Mouse (Mus musculus) cortical plate, adult 2 months (tissue): Measurements from ENCODE around the gene Camta1. TPM values are rescaled to one million over a fixed set of nuclear protein-coding genes. Genes with fewer than 3 reads are reported as not detected.

Experiments
- H3K27ac ChIP-seq: fragments of 200-500 bp; 2 replicates; pipeline ENCODE4 v1.5.1; 2012; ENCODE audit warnings: low read length, control low read depth, inconsistent platforms; ENCODE audit not compliant: insufficient read depth
- H3K4me1 ChIP-seq: fragments of 200-500 bp; 2 replicates; pipeline ENCODE4 v1.6.1; 2011; ENCODE audit warnings: low read length; ENCODE audit not compliant: control insufficient read depth, insufficient read depth
- H3K4me3 ChIP-seq: fragments of 200-500 bp; 2 replicates; pipeline ENCODE4 v1.5.1; 2011; ENCODE audit warnings: mild to moderate bottlenecking, low read length, control low read depth; ENCODE audit not compliant: insufficient read depth
- CTCF ChIP-seq: fragments of 200-500 bp; IDR thresholded peaks from 2 replicates; pipeline ENCODE4 v1.5.1; 2011; ENCODE audit warnings: mild to moderate bottlenecking, control low read depth, low read length; ENCODE audit not compliant: insufficient read depth; ENCODE audit errors: extremely low read depth
- POLR2A ChIP-seq: fragments of 200-500 bp; IDR thresholded peaks from 2 replicates; pipeline ENCODE4 v1.6.1; 2011; ENCODE audit warnings: mild to moderate bottlenecking, low read length, control low read depth; ENCODE audit not compliant: insufficient read depth; ENCODE audit errors: extremely low read depth
- polyA plus RNA-seq: library from polyadenylated mRNA; depleted of rRNA; stranded (reverse); fragments of >200 nt; gene quantifications from 2 replicates; pipeline ENCODE4 v1.2.3, GENCODE M21; 2012

Gene Camta1
- polyA plus RNA-seq, 1 experiment = 111 TPM

DNA sequence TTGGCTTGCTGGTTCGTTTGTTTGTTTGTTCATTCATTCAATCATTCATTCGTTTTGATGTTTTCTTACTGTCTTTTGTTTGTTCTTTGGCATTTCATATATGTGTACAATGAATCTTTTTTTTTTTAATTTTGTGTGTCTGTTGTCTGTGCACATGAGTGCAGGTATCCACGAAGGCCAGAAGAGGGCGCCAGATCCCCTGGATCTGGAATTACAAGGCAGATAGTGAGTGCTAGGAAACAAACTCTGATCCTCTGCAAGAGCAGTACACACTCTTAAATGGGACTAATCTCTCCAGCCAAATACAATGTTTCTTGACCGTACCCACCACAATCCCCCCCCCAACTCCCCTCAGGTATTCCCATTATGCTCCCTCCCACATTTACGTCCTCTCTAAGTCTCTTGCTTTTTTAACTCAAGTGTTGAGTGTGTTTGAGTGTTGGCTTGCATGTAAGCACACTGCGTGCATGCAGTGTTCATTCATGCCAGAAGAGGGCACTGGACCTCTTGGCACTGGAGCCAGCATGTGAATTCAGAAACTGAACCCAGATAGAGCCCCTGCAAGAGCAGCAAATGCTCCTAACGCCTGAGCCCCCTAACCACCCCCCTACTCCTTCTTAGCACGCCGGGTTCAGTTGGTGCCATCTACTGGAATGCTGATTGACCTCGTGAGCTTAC is 38.2 kb upstream of the Camta1 start:
- TF ChIP-seq POLR2A = no peak
- peak; percentile 28 for TF ChIP-seq CTCF
- Histone ChIP-seq H3K27ac (no peak overlapping the region), H3K4me1 (0 out of 2 replicates have a peak, but pooled peaks cover 2% of the 10 kb centered on the region)

DNA sequence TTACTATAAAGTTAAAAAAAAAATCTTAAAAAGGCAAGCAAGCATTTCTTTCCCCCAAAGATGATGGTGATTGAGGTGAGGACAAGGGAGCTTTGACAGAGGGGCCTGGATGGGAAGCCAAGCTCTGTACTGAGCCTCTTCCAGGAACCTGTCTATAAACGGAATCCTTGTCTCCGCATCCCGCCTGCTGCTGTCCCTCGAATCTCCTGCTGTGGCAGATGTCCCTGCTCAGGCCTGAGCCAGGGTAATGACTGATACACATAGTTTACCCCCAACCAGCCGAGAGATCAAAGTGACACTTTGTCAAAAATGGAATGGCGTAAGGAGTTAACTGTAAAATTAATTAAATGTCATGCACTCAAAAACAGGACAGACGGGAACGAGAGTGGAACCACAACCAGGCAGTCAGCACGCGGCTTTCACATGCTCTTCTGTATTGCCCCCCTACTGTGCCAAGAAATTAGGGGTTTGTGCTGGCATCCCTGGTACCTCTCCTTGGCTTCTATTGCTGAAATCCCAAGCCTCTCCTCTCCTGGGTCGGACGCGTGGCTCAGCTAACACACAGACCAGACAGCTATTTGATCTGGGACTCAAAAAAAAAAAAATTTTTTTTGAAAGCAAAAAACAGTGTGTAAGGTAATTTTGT is 37.0 kb upstream of the Camta1 start:
- H3K4me1 ChIP-seq = no peaks in the 10 kb centered on the region
- H3K27ac ChIP-seq = no peak overlapping the region
- no peak overlapping the region for H3K4me3 ChIP-seq
- TF ChIP-seq POLR2A (no peak), CTCF (no peak)

More for the DNA sequence above, 38.2 kb upstream of the Camta1 start:
- no peak overlapping the region for H3K4me3 ChIP-seq

DNA sequence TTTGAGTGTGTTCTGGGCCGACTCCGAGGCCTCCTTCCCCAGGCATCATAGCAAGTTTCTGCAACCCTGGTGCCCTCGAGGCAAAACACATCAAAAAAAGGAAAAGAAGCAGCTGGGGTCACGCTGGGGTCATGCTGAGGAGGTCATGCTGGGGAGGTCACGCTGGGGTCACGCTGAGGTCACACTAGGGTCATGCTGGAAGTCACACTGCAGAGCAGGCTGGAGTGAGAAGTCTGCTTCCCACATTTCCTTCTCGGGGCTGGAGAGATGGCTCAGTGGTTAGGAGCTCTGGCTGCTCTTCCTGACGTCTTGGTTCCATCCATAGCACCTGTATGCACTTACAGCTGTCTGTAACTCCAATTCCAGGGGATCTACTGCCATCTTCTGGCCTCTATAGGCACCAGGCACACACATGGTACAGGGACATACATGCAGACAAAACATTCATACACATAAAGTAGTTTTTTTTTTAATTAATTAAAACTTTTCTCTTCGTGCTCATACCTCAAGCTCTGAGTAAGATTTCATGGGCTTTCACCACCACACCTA is 35.5 kb upstream of the Camta1 start:
- TF ChIP-seq POLR2A (no peak), CTCF (0 out of 2 replicates have a peak, but pooled peaks have one; percentile 4)
- H3K4me3 ChIP-seq = no peak overlapping the region
- no peak overlapping the region for H3K27ac ChIP-seq
- no peaks in the 10 kb centered on the region for H3K4me1 ChIP-seq

DNA sequence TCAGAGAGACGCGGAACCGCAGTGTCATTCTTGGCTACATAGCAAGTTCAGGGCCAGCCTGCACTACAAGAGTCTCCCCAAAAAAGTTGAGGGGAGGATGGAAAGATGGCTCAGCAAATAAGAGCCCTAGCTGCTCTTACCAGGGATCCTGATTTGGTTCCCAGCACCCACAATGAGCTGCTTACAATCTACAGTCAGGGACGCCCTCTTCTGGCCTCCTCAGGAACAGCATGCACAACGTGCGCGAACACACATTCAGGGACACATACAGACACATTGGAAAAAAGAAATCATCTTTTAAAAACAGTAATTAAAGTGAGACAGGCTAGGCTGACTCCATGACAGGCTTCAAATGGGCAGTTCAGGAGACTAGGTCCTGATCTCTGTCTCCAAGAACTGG is 33.9 kb upstream of the Camta1 start:
- TF ChIP-seq CTCF = no peak
- TF ChIP-seq POLR2A = no peak
- Histone ChIP-seq H3K4me3 (no peak overlapping the region), H3K4me1 (no peaks in the 10 kb centered on the region)

DNA sequence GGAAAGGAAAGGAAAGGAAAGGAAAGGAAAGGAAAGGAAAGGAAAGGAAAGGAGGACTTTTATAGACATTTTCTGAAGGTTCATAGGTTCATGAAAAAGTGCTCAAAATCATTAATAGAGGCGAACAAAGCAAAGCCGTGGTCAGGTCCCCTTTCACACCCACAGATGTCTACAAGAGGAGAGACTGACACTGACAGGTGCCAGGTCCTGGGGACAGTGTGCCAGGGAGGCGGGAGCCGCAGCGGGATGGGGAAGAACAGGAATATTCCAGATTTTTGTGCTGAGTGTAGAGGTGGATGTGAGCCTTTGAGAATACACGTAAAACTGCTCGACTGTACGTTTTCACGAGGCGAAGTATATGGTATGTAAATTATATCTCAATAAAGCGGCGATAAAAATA is 33.2 kb upstream of the Camta1 start:
- no peak overlapping the region for H3K27ac ChIP-seq
- H3K4me3 ChIP-seq = no peak overlapping the region
- no peak for TF ChIP-seq POLR2A
- TF ChIP-seq CTCF = no peak
- no peaks in the 10 kb centered on the region for H3K4me1 ChIP-seq

More for the DNA sequence above, 33.9 kb upstream of the Camta1 start:
- no peak overlapping the region for H3K27ac ChIP-seq

DNA sequence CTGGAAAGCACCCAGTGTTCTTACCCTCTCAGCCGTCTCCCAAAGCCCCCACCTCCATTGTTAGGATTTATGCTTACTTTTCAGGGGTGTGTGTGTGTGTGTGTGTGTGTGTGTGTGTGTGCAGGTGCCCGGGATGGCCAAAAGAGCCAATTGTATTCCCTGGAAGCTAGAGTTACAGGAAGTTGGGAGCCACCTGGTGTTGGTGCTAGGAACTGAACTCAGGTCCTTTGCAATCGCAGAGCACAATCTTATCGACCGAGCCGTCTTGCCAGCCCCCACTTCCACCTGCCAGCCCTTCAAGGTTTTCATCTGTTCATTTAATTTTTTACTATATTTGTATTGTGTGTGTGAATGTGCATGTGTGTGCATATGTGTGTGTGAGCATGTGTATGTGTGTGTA is 31.6 kb upstream of the Camta1 start:
- no peaks in the 10 kb centered on the region for H3K4me1 ChIP-seq
- no peak overlapping the region for H3K4me3 ChIP-seq
- H3K27ac ChIP-seq = no peak overlapping the region
- TF ChIP-seq CTCF (0 out of 2 replicates have a peak, but pooled peaks have one; percentile 20), POLR2A (no peak)

DNA sequence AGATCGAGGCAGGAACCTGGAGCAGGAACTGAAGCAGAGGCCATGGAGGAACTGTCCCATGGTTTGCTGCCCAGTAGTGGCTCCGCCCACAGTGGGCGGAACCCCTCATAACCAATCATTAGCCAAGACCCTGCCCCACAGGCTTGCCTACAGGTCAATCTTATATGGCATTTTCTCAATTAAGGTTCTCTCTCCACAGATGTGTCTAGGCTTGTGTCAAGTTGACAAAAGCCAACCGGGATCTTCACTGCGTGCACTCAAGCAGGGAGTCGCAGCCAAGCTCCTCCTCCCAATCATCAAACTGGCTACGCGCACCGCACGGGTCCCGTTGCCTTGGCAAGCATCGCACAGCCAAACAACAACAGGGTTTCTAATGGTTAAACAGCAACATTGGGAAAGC is 19.9 kb upstream of the Camta1 start:
- H3K4me3 ChIP-seq = no peak overlapping the region
- no peak overlapping the region for H3K27ac ChIP-seq
- TF ChIP-seq POLR2A = no peak
- TF ChIP-seq CTCF = no peak
- no peaks in the 10 kb centered on the region for H3K4me1 ChIP-seq

DNA sequence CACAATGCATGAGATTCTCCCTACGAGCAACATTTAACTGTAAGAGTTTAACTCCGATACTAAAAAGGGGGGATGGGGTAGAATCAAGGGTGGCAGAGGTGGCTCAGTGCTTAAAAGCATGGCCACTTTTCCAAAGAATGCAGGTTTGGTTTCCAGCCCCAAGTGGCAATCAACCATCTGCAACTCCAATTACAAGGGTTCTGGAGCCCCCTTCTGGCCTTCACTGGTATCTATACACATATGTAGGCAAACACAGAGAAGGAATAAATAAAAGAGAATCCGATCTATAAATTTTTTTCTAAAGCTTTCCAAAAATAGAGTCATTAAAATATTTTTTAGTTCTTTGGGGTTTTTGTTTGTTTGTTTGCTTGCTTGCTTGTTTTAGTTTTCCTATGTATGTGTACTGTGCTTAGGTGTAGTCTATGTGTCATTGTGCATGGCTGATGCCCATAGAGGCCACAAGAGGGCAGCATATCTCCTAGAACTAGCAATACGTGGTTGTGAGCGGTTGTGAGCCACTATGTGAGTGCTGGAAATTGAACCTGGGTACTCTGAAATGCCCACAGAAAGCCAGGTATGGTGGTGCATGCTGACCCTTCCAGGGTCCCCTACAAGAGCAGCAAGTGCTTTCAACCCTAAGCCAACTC is 18.5 kb upstream of the Camta1 start:
- Histone ChIP-seq H3K4me1 (no peaks in the 10 kb centered on the region), H3K4me3 (no peak overlapping the region), H3K27ac (no peak overlapping the region)
- TF ChIP-seq CTCF = no peak
- TF ChIP-seq POLR2A = no peak

DNA sequence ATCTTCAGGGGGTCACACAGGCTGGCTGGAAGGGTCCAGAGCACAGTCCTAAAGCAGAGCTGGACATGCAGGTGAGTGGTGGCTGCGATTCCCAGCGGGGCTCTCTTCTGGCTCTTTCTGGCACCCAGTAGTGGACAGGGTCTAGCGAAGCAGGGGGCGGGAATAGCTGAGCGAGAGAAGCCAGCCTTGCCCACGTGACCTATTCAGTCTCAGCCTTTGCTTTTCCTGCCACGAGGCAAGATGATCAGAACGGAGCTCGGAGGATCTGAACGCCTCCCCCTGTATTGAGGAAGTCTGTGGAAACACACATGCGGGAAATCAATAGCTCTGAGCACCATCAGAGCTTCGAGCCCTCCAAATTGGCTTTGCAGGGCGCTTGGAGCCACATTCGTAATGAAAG is 14.7 kb upstream of the Camta1 start:
- Histone ChIP-seq H3K4me3 (no peak overlapping the region), H3K4me1 (no peaks in the 10 kb centered on the region), H3K27ac (no peak overlapping the region)
- TF ChIP-seq CTCF = no peak
- no peak for TF ChIP-seq POLR2A
